Comparison of ENCODE assay signal across 15 mouse cellular contexts in the genomic region with DNA sequence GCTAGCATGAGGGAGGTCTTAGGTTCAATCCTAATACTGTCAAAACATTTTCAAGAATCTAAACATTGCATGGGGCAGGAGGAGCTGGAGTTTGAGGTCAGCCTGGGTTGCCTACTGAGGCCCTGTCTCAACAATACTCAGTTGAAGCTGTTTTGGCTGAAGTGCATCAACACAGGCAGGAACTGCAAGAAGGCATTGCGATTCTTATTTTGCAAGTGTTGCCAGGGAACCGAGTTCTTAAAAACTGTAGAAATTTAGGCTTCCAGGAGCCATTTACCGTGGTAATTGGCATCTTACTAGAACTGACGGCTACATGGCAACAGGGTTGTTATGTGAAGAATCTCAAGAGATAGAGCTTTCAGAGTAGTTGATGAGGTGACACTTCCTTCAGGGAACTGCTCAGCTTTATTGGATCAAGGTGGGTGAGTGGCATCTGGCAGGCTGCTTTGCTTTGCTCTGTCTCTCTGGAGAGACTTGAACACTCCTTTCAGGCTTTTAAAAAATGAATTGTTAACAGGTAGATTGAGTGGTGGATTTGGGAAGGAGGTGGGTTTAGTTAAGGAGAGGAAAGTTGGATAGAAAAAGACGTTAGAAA.
DNase-seq lines count a peak whose midpoint lies in the region.
"Had no signal": no experiment of that assay in that cellular context is flagged by ENCODE, and none has a peak within 500 bp of the region (broad histone marks: within the 10 kb centered on the region; RNA-seq: fewer than 3 reads in every experiment).

No protein-coding gene starts in this region.

- peak; percentile 9 for DNase-seq in lung, postnatal 36 days
- no peak for DNase-seq in lung, postnatal 4 days
- peak; percentile 24 to 26 for DNase-seq in CD8-positive naive resting alpha-beta T cell, adult 2 months (ENCODE audit: low read depth in 2 of 2, low spot score in 2 of 2)
- DNase-seq in forelimb bud, embryonic 11.5 days (ENCODE audit: low read depth, low spot score): peak; percentile 14
- DNase-seq in urinary bladder, postnatal 4 days (ENCODE audit: low spot score in 2 of 2): no peak
- DNase-seq in ovary, adult 18-20 months (ENCODE audit: low spot score): no peak
- DNase-seq: adrenal gland, adult 8-10 months; cerebellum, adult 11-12 months; cerebellum, adult 9-11 months; cerebellum, postnatal 36 days; gastrocnemius, postnatal 36 days; heart, adult 18-20 months; heart, postnatal 10 days; heart, postnatal 4 days; kidney, adult 11 months had no signal

Comparison
In these comparisons a context has a peak if more than half of its experiments do, and no peak if none do; other contexts are left out.
1. DNase-seq: peak in lung, postnatal 36 days (single experiment), CD8-positive naive resting alpha-beta T cell, adult 2 months (2 of 2) and forelimb bud, embryonic 11.5 days (single experiment); none in lung, postnatal 4 days (0 of 2), urinary bladder, postnatal 4 days (0 of 2) and ovary, adult 18-20 months (single experiment).